Mouse (Mus musculus) monocyte, adult 5-6 weeks (primary cell): Measurements from ENCODE around the gene Hao1. TPM values are rescaled to one million over a fixed set of nuclear protein-coding genes. Genes with fewer than 3 reads are reported as not detected.

Experiments
- ATAC-seq: fragments of 153-309, 156-312 bp; replicated peaks from 2 replicates; pipeline ENCODE4 v1.8.0; 2017; ENCODE audit warnings: mild to moderate bottlenecking; ENCODE audit not compliant: low TSS enrichment, insufficient number of reproducible peaks, severe bottlenecking, poor library complexity, low FRiP score
- total RNA-seq: library from RNA; stranded (forward); fragments of 200-1000, 200-491, 200-594 nt; gene quantifications from 3 replicates; pipeline ENCODE4 v1.2.3, GENCODE M21; 2017

Gene Hao1
- total RNA-seq, 1 experiment from 2014 or later: not detected

DNA sequence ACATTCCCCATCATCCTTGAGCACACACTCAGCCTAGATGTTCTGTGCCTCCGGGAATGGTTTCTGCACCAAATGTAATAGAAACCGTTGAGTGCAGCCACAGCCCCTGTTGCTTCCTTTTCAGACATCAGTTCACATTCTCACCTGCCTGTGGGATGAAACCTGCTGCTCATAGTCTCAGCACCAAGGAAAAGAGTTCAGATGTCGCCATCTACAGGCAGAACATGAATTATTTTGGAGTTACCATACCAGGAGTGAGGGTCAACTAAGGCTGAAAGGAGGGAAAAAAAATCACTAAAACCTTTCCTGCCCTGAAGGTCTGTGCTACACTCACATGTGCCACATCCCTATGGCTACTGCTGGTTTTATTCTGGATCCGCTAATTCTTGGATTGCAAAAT is 71.5 kb downstream of the Hao1 start:
- no peak for ATAC-seq

- ATAC-seq: no peak
These were observed 72.4 kb downstream of the Hao1 start for GRCm38 (mm10) chr2:134481759-134482158.

GRCm38 (mm10) chr2:134481174-134481573 is 73.0 kb downstream of the Hao1 start:
- ATAC-seq: no peak

DNA sequence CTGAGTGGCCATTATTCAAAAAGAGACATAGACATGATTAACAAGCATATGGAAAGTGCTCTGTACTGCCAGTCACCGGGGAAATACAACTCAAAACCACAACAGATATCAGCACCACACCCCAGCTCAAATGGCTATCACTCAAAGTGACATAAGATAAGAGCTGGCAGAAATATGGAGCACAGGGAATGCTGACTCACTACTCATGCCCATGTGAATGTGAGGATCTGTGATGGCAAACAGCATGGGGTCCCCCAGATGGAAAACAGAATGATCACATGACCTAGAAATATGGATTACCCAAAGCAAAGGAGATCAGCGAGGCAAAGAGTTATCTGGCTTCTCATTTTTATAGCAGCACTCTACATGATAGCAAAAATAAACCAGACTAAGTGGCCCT is 89.0 kb downstream of the Hao1 start:
- no peak for ATAC-seq

DNA sequence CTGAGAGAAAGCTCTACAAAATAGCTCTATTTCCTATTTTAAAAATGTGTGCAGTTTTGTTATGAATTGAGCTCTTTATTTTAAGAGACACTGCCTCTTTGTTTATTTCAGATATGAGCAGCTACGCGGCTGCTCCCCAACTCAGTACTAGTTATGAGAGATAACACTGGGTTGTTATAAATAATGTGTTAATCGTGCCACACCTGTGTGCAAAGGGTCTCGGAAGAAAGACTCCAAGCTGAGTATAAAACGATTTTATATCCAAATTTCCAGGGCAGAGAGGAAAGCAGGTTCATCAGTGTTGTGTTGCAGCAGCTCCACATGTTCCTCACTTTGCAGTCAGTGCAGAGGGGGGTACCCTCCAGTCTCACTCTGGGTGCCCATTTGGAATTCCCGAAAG is 91.8 kb downstream of the Hao1 start:
- no peak for ATAC-seq

DNA sequence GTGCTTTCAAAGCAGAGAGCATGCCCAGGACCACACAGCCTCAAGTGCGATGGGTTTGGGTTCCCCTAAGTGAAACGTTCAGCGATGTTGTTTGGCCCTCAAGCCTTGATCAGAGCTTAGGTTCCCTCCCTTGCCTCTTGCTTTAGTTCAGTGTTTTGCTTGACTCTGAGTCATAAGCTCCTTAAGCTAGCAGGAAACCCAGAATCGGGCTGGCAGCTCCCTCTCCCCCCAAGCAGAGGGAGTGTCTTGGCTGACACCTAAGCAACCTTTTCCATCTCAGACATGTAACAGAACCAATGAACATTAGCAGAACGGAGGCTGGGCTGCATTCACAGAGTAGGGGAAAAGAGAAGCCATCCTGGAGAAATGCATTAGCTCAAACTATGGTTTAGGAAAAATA is 93.3 kb downstream of the Hao1 start:
- ATAC-seq: no peak

DNA sequence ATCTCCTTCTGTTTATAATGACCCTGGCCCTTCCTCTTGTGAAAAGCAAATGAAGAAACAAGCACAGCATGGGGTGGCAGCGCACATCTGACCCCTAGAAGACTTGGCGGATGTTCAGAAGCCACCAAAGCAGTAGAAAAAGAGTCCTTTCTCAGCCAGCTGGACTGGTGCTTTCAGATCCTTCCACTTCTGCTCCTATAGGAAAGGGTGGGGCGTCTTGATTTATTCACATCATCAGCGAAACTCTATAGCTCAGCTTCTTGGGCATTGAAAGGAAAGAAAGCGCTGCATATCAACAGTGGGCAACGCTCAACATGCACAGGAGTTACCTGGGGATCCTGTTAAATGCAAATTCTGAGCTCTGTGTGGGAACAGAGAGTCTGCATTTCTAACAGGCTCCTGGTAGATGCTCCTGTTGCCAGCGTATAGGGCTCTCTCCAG is 98.1 kb downstream of the Hao1 start:
- ATAC-seq: no peak

GRCm38 (mm10) chr2:134452748-134453147 is 101.4 kb downstream of the Hao1 start:
- no peak for ATAC-seq

- no peak for ATAC-seq
These were observed 103.2 kb downstream of the Hao1 start for GRCm38 (mm10) chr2:134450976-134451375.

Other genes with a start within 250 kb of the Hao1 start
- gene Tmx4, start 89.8 kb upstream of the Hao1 start, total RNA-seq: 36.6 to 47.6 TPM (median 41.2 TPM) in 3 replicates
- 5.5 to 7.3 TPM (median 6.7 TPM) in 3 replicates for gene Plcb1, start 231.7 kb upstream of the Hao1 start, total RNA-seq